Mouse (Mus musculus): ENCODE measurements around the gene Kcnj6.

DNA sequence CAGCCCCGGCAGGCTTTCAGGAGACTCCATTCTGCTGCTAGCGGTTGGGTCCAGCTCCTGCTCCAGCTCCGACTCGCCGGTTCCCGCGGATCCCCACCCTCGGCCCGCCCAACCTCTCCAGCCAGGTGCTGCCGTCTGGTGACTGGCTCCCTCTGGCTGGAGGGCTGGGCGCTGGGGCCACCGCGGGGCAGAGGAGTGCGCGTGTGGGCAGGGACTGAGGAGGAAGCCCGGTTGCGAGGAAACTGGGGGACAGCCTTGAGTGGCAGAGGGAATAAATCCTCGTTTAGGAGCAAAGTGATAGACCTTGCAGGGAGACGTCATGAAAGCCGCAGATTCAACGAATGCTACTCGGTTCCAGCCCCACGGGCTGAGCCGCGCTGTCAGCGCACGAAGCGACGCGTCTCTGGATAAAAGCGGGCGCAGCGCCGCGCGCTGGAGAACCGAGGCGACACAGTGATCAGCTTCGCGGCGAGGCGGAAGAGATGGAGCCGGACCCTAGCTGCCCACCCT lies at the start of gene Kcnj6:
- no peak for TF ChIP-seq POLR2A (IDR thresholded peaks at IDR 0.05; ENCODE audit: low read depth, low read length)
- no peak for TF ChIP-seq CTCF (IDR thresholded peaks at IDR 0.05; ENCODE audit: extremely low read depth, insufficient read depth, insufficient read length, insufficient replicate concordance)

All from spleen, adult 2 months (tissue).